Comparison of ENCODE assay signal across 18 mouse cellular contexts in the genomic region with DNA sequence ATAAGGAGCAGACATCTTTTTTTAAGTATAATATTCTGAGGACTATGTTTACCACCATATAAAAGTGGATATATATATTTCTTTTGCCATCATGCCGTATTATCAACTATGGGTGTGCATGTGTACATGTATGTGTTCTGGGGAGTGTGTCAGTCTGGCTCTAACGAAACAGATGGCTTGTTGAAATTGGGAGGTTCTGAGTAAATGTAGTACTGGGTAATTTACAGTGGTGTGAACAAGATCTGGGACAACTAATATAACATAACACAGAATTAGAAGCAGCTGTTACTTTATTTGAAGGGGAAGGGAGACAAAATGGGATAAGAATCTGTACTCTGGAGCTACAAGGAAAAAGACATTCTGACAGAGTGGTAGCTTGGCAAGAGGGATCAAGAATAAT.
"Had no signal": no experiment of that assay in that cellular context is flagged by ENCODE, and none has a peak within 500 bp of the region (broad histone marks: within the 10 kb centered on the region; RNA-seq: fewer than 3 reads in every experiment).

No protein-coding gene starts in this region.

- H3K27me3 ChIP-seq: midbrain, embryonic 12.5 days; neural tube, embryonic 13.5 days; neural tube, embryonic 15.5 days had no signal

- H3K4me1 ChIP-seq: midbrain, embryonic 10.5 days; midbrain, embryonic 12.5 days; neural tube, embryonic 13.5 days; neural tube, embryonic 15.5 days had no signal

- DNase-seq: lung, embryonic 14.5 days; lung, postnatal 10 days; lung, postnatal 4 days; midbrain, embryonic 14.5 days; retina, postnatal 1 day; right cerebral cortex, adult 18-20 months; right cerebral cortex, postnatal 25 days; right cerebral cortex, postnatal 4 days; spleen, adult 18-20 months; thymus, adult 2 months; thymus, postnatal 25 days; thymus, postnatal 4 days had no signal

- ATAC-seq: midbrain, embryonic 16.5 days had no signal

- H3K9me3 ChIP-seq: midbrain, embryonic 10.5 days; midbrain, embryonic 12.5 days; neural tube, embryonic 13.5 days; neural tube, embryonic 15.5 days had no signal

- H3K4me2 ChIP-seq: lung, embryonic 14.5 days; midbrain, embryonic 12.5 days; neural tube, embryonic 13.5 days; neural tube, embryonic 15.5 days had no signal

- H3K9ac ChIP-seq: lung, embryonic 14.5 days; midbrain, embryonic 12.5 days; neural tube, embryonic 13.5 days; neural tube, embryonic 15.5 days had no signal

- H3K36me3 ChIP-seq: midbrain, embryonic 10.5 days; midbrain, embryonic 12.5 days; neural tube, embryonic 13.5 days; neural tube, embryonic 15.5 days had no signal

- H3K27ac ChIP-seq: midbrain, embryonic 10.5 days; midbrain, embryonic 12.5 days; neural tube, embryonic 13.5 days; neural tube, embryonic 15.5 days had no signal

- H3K4me3 ChIP-seq: midbrain, embryonic 10.5 days; midbrain, embryonic 12.5 days; myocyte; neural tube, embryonic 13.5 days; neural tube, embryonic 15.5 days had no signal
